Mouse (Mus musculus) activated CD4-positive, CD25-positive, alpha-beta regulatory T cell, adult 4 months (primary cell): Measurements from ENCODE around the gene Msantd3. TPM values are rescaled to one million over a fixed set of nuclear protein-coding genes. Genes with fewer than 3 reads are reported as not detected.

Experiments used
- ATAC-seq: one replicate; pipeline ENCODE4 v1.8.0; 2017
- polyA plus RNA-seq, 2 experiments: library from polyadenylated mRNA; unstranded; fragments of 100-300 nt; shearing (Covaris generic); gene quantifications; one replicate each; pipeline ENCODE4 v1.2.1; 2017

The Msantd3 gene
- polyA plus RNA-seq, 2 experiments from 2014 or later: not detected

DNA sequence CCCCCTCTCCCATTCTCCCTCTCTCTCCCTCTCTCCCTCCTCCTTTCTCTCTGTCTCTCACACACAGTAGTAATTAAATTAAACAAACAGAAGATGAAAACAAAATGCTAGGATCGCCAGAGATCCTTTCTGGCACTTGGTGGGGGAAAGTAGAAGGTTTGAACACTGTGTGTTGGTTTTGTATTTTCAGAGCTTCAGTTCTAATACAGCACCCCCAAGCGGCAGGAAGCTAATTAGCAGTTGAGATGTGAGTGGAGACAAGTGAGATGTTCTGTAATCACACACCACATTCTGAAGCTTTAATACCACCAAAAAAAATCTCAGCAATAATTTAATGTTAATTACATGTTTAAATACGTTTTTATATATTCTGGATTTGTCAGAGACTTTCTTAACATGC, 16.0 kb downstream of the Msantd3 start:
- no peak for ATAC-seq

GRCm38 (mm10) chr4:48559652-48560051, 19.9 kb downstream of the Msantd3 start:
- no peak for ATAC-seq

GRCm38 (mm10) chr4:48561824-48562223, 22.1 kb downstream of the Msantd3 start:
- no peak for ATAC-seq

DNA sequence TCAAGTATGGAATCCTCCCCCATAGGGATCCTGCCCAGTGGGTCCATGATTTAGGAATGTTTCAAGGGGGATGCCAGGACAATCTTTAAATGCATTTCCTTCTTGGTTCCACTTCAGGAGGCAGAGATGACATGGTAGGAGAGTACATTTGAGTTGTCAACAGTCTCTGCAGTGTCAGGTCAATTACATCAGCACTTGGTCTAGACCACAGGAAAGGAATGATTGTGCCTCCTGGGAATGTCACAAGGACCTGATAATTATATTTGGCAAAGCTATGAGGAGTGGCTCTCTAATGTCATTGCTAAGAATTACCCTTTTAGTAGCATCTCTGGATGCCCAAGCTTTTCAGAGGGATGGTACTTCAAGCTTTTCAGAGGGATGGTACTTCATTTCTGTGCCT, 25.2 kb downstream of the Msantd3 start:
- ATAC-seq: no peak

DNA sequence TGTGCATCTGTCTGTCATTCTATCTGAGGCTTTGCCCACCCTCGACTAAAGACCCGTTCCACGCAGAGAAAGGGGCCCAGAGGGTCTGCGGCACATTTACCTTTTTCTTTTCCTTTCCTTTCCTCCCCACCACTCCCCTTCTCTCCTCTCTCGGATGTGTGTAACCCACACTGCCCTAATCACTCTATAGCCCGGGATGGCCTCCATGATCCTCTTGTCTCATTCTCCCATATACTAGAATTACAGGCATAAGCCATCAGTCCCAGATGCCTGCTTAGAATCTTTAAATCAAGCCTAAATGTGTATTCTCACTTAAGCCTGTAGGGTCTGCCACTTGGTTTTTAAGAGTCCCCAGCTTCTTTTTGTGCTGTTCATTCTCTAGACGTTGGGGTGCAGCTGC, 36.6 kb downstream of the Msantd3 start:
- ATAC-seq: no peak

GRCm38 (mm10) chr4:48577831-48578230, 38.1 kb downstream of the Msantd3 start:
- no peak for ATAC-seq

DNA sequence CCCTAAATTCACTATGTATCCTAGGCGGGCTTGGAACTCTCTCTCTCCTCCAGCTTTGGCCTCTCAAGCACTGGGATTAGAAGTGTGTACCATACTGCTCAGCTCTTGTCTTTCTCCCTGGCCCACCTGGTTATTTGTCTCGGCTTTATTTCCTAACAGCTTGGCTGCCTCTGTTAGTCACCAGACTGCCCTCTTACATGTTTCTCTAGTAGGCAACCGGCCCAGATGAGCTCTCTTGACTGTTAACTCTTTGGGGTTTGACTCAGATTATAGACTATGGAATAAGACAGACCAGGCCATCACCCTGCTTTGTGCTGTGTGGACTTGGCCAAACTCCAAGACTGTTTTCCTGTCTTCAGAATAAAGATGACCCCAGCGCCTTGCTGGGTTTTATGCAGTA, 38.7 kb downstream of the Msantd3 start:
- ATAC-seq: no peak

GRCm38 (mm10) chr4:48579475-48580110, 39.9 kb downstream of the Msantd3 start:
- no peak for ATAC-seq

DNA sequence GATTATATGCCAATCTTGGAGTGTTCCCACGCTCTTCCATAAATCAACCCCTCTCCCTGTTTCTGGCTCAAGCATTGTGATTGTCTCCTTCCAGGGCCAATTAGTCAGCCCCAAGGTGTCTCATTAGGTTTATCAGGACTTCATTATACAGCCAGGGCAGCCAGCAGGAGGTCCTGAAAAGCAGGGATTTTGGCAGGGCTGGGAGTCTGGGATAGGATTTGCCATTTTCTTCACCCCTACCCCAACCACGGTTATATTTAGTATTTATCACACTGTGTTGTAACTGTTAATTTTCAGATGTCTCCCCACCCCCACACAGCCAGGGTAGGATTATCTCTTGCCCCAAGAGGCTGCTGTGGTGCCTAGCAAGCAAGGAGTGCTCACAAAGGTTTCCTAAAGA, 41.5 kb downstream of the Msantd3 start:
- ATAC-seq: no peak

- ATAC-seq: no peak
Observed at GRCm38 (mm10) chr4:48581993-48582392, 42.3 kb downstream of the Msantd3 start.

DNA sequence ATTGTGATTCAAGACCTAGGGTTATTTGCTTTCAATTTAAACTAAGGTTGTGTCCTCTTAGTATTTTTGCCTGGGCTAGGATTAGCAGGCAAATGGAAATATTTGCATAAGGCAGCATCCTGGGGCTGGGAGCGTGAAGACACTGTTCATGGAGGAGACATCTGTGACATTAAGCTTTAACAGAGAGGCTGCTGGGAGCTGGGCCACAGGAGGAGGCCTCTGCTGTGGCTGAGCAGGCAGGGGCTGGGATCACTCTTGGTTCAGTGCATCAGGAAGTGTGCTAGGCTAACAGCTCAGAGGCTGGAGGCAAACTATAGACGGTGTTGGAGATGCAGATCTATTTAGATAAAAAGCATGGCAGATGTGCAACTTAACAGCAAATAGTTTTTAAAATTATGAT, 43.2 kb downstream of the Msantd3 start:
- no peak for ATAC-seq

DNA sequence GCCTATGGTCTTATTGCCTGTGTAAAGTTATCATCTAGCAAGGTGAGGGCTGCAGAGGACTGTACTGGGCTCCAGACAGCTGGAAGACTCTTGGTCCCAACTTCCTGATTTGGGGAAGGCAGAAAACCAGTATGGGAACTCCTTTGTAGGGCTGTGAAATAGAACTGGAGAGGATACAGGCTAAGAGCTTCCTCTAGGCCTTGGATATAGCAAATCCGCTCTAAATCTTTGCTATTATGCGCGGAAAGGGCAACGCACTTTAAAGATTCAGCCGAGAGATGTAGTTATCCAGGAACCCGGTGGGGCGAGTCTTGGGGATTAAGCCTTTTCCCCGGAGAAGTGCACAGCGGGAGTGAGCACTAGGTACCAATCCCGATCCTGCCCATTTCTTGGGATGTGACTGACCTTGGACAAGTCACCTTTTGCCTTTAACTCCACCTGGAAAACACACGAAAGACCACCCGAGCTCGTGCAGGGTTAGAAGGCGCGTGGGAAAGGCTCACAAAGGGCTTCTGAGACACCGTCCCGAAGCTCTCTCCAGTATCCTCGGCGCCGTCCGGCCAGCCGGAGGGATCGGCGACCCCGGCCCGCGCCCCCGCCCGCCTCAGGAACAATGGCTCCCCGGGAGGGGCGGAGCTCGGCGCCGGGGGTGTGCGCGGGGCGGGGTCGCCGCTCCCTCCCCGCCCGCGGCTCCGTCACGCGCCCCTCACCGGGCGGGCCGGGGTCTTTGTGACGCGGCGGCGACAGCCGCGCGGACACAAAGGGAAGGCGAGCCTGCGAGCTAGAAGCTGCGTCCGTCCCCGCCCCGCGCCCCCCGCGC, 44.9 kb downstream of the Msantd3 start, which contains the start of gene Tmeff1:
TSS of gene Tmeff1 (plus strand) at position 754 of the 820 bp plus-strand sequence.
- no peak for ATAC-seq

DNA sequence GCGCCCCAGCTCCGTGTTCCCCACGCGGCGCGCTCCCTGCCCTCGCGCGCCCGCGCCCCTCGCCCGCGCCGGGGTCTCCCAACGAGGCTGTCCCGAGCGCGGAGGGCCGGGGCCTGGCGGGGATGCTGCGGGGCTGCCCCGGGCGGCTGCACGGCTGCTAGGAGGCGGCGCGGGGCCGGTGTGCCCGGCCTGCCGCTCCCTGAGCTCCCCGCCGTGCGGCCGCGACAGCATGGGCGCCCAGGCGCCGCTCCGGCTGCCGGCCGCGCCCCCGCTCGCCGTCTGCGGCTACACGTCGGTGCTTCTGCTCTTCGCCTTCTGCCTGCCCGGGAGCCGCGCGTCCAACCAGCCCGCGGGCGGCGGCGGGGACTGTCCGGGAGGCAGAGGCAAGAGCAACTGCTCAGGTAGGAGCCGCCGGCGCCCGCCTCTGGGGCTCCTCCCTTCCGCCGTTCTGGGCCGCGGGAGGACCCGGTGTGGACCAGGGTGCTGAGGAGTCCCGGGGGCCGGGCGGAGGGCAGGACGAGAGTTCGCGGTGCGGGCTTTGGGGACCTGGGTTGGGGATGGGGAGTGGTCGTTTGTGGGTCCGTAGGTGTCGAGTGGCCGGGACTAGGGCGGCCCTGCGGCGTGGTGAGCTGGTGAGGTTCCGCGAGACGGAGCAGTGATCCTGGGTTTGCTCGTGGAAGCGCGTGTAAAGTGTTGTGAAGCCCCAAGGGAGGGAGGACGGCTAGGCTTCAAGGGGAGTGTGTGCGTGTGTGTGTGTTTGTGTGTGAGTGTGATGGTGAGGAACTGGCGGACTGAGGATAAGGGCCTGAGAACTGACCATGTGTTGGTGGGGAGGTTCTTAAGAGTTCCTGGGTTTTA, 45.7 kb downstream of the Msantd3 start:
- no peak for ATAC-seq

DNA sequence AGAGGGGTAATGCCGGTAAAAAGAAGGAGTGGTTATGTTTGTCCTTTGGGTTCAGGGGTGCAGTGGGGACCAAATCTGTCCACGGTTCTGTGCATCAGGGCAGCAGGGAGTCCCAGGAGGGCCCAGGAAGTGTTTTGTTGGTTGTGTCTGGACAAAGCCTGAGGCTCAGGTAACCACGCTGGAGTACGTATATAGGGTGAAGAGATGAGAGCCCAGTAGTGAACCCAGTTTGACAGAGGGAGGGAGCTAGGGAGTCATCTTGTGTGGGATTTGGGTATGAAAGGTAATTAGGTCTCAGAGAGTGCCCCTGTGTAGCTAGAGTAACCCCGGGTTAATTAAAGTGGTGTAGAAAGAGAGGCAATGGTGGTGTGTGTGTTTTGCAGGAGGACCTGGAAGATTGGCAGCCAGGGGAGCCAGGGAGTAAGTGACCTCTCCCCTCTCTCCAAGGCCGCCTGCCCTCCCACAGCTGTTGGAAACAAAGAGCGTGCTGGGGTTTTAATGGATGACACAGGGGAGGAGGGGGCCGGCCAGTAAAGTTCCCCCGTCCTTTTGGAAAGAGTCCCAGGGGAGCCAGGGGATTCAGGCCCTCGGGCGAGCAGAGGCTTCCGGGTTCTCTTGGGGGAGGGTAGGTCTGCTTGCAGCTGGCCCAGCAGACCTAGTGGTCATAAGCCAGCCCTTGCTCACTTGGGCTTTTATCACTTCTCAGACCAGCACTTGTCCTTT, 46.5 kb downstream of the Msantd3 start:
- no peak for ATAC-seq

GRCm38 (mm10) chr4:48587526-48587925, 47.8 kb downstream of the Msantd3 start:
- ATAC-seq: no peak

GRCm38 (mm10) chr4:48588576-48588975, 48.8 kb downstream of the Msantd3 start:
- no peak for ATAC-seq

GRCm38 (mm10) chr4:48590862-48591261, 51.1 kb downstream of the Msantd3 start:
- no peak for ATAC-seq

DNA sequence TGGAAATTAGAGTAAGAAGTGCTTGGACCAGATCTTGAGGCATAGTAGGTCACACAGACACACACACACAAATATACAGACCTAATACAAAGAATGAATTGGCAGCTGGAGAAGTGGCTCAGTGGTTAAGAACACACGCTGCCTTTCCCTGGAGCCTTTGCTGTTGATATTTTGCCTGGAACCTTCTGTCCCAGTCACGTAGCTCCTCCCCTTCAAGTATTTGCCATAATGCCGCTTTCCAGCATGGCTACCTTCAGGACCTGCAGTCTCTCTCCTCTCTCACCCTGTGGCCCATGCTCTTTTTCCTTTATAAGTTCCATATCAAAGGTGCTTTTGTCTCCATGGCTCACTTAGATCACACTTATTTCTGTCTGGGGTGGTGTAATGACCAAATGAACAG, 51.7 kb downstream of the Msantd3 start:
- ATAC-seq: no peak

- no peak for ATAC-seq
Observed at GRCm38 (mm10) chr4:48592328-48592727, 52.6 kb downstream of the Msantd3 start.

DNA sequence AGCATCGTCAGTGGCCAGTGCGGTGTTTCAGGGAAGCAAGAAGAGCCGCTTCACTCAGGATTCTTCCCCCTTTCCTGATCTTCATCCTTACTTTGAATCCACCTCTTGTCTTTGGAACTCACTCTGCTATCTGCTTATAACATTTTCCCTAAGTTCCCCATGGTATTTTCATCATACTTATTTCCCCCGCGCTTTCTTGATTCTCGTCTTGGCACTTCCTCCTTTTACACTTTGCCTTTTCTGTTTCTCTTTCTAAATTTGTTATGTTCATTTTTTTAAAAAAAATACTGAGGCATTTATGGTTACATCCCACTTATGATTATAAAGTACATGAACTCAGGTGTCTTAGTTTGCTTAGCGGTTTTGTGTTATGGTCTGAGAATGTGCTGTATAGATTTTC, 53.1 kb downstream of the Msantd3 start:
- no peak for ATAC-seq

GRCm38 (mm10) chr4:48596111-48596510, 56.4 kb downstream of the Msantd3 start:
- no peak for ATAC-seq

- ATAC-seq: no peak
Observed at GRCm38 (mm10) chr4:48605650-48606049, 65.9 kb downstream of the Msantd3 start.

DNA sequence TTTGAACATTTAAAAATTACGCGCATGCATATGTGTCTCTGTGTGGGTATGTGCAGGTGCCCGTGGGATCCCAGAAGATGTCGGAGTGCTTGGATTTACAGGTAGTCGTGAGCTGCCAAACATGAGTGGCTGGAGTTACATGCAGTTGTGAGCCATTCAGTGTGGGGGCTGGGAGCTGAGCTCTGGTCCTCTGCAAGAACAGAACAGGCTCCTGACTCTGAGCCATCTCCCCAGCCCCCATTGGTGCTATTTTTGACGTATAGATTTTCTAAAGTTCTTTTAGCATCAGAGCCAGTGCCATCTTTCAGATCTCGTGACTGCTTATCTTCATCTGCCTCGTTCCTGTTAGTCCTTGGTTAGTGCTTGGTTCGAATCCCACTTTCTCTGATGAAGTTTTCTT, 69.8 kb downstream of the Msantd3 start:
- ATAC-seq: no peak
